Mouse (Mus musculus) thymus, adult 2 months (tissue): ENCODE data around the gene Krtap10-4.

Source experiments
- CTCF ChIP-seq: fragments of 200-500 bp; IDR thresholded peaks from 2 replicates; pipeline ENCODE4 v1.5.1; 2012; ENCODE audit warnings: mild to moderate bottlenecking, control low read depth, low read length, moderate library complexity, borderline replicate concordance; ENCODE audit not compliant: control insufficient read depth, poor library complexity, insufficient read depth; ENCODE audit errors: extremely low read depth
- POLR2A ChIP-seq: fragments of 200-500 bp; IDR thresholded peaks from 2 replicates; pipeline ENCODE4 v1.6.1; 2012; ENCODE audit warnings: mild to moderate bottlenecking, low read length, control low read depth, moderate library complexity; ENCODE audit not compliant: control insufficient read depth, poor library complexity, insufficient read depth; ENCODE audit errors: extremely low read depth

GRCm38 (mm10) chr10:77869651-77870050 lies 42.8 kb upstream of the Krtap10-4 start:
- TF ChIP-seq POLR2A (no peak), CTCF (no peak)
